Mouse (Mus musculus): ENCODE measurements at regions not wholly inside any gene's neighbourhood (a gene's known extent, or its start where the extent isn't known, plus 50 kb on each side); places are given as distances from the start of the nearest gene placed in this dataset.

DNA sequence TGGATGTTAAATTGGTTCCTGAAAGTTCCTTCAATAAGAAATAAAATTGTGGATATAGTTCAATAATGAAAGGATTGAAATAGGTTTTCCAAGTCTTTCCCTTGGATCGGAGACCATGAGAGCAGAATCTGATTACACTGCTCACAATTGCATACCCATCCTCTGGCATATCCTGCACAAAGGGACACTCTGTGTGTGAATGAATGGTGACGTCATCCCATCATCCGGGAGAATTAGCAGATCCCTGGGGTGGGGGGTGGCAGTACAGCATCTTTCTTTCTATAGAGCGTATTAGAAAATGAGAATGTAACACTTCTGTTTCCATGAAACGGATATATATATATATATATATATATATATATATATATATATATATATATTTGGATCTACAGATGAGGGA is 139.2 kb upstream of the Zeb2 start:
- TF ChIP-seq POLR2A (IDR thresholded peaks at IDR 0.05; ENCODE audit: borderline replicate concordance, extremely low read depth, insufficient read depth, insufficient read length) = no peak
- no peaks in the 10 kb centered on the region for H3K36me3 ChIP-seq (ENCODE audit: control insufficient read depth, insufficient read depth, low read length)
- 92% methylated on average over 5 of the region's 5 CpGs for WGBS
- H3K4me3 ChIP-seq (replicated peaks; ENCODE audit: low read length) = no peak overlapping the region
- no peaks in the 10 kb centered on the region for H3K9me3 ChIP-seq (ENCODE audit: control insufficient read depth, low read length)
- DNase-seq (ENCODE audit: low spot score) (no peak), ATAC-seq (ENCODE audit: low FRiP score, low read depth) (no peak)
- no peak overlapping the region for H3K4me2 ChIP-seq (replicated peaks; ENCODE audit: low read depth, low read length, severe bottlenecking)
- H3K9ac ChIP-seq (ENCODE audit: low read depth, low read length, severe bottlenecking) = no peak overlapping the region
- no peak overlapping the region for H3K27ac ChIP-seq (replicated peaks; ENCODE audit: low read depth, low read length)
- no peaks in the 10 kb centered on the region for H3K27me3 ChIP-seq (ENCODE audit: control insufficient read depth, insufficient read depth, low read length)
- H3K4me1 ChIP-seq (ENCODE audit: control insufficient read depth, insufficient read depth, low read length) = no peaks in the 10 kb centered on the region

- H3K4me1 ChIP-seq (ENCODE audit: control insufficient read depth, insufficient read depth, low read length) = no peaks in the 10 kb centered on the region
- 23% methylated on average over 4 of the region's 4 CpGs for WGBS
- no peak for ATAC-seq (ENCODE audit: low FRiP score, low read depth)
- no peak overlapping the region for H3K27ac ChIP-seq (replicated peaks; ENCODE audit: low read depth, low read length)
- no peak for DNase-seq (ENCODE audit: low spot score)
- no peak overlapping the region for H3K4me3 ChIP-seq (replicated peaks; ENCODE audit: low read length)
- H3K4me2 ChIP-seq (replicated peaks; ENCODE audit: low read depth, low read length, severe bottlenecking) = no peak overlapping the region
- no peaks in the 10 kb centered on the region for H3K9me3 ChIP-seq (ENCODE audit: control insufficient read depth, low read length)
- no peaks in the 10 kb centered on the region for H3K27me3 ChIP-seq (ENCODE audit: control insufficient read depth, insufficient read depth, low read length)
- no peaks in the 10 kb centered on the region for H3K36me3 ChIP-seq (ENCODE audit: control insufficient read depth, insufficient read depth, low read length)
- no peak for TF ChIP-seq POLR2A (IDR thresholded peaks at IDR 0.05; ENCODE audit: borderline replicate concordance, extremely low read depth, insufficient read depth, insufficient read length)
- no peak overlapping the region for H3K9ac ChIP-seq (ENCODE audit: low read depth, low read length, severe bottlenecking)
Observed at GRCm38 (mm10) chr2:45253936-45254335, 136.7 kb upstream of the Zeb2 start.

- WGBS = 64% methylated on average over 4 of the region's 4 CpGs
- Histone ChIP-seq H3K36me3 (ENCODE audit: control insufficient read depth, insufficient read depth, low read length) (no peaks in the 10 kb centered on the region), H3K9ac (ENCODE audit: low read depth, low read length, severe bottlenecking) (no peak overlapping the region), H3K9me3 (ENCODE audit: control insufficient read depth, low read length) (no peaks in the 10 kb centered on the region), H3K27me3 (ENCODE audit: control insufficient read depth, insufficient read depth, low read length) (no peaks in the 10 kb centered on the region), H3K4me1 (ENCODE audit: control insufficient read depth, insufficient read depth, low read length) (no peaks in the 10 kb centered on the region), H3K27ac (replicated peaks; ENCODE audit: low read depth, low read length) (no peak overlapping the region), H3K4me2 (replicated peaks; ENCODE audit: low read depth, low read length, severe bottlenecking) (no peak overlapping the region), H3K4me3 (replicated peaks; ENCODE audit: low read length) (no peak overlapping the region)
- DNase-seq (ENCODE audit: low spot score) = no peak
- no peak for TF ChIP-seq POLR2A (IDR thresholded peaks at IDR 0.05; ENCODE audit: borderline replicate concordance, extremely low read depth, insufficient read depth, insufficient read length)
- no peak for ATAC-seq (ENCODE audit: low FRiP score, low read depth)
Observed at GRCm38 (mm10) chr2:45252321-45252720, 135.1 kb upstream of the Zeb2 start.

GRCm38 (mm10) chr2:45249658-45250057 is 132.5 kb upstream of the Zeb2 start:
- no peaks in the 10 kb centered on the region for H3K36me3 ChIP-seq (ENCODE audit: control insufficient read depth, insufficient read depth, low read length)
- DNase-seq (ENCODE audit: low spot score) = no peak
- no peak for TF ChIP-seq POLR2A (IDR thresholded peaks at IDR 0.05; ENCODE audit: borderline replicate concordance, extremely low read depth, insufficient read depth, insufficient read length)
- H3K9ac ChIP-seq (ENCODE audit: low read depth, low read length, severe bottlenecking) = no peak overlapping the region
- H3K27me3 ChIP-seq (ENCODE audit: control insufficient read depth, insufficient read depth, low read length) = no peaks in the 10 kb centered on the region
- no peaks in the 10 kb centered on the region for H3K4me1 ChIP-seq (ENCODE audit: control insufficient read depth, insufficient read depth, low read length)
- H3K27ac ChIP-seq (replicated peaks; ENCODE audit: low read depth, low read length) = no peak overlapping the region
- no peak overlapping the region for H3K4me2 ChIP-seq (replicated peaks; ENCODE audit: low read depth, low read length, severe bottlenecking)
- ATAC-seq (ENCODE audit: low FRiP score, low read depth) = no peak
- WGBS = 91% methylated on average over 1 of the region's 1 CpGs
- no peak overlapping the region for H3K4me3 ChIP-seq (replicated peaks; ENCODE audit: low read length)
- H3K9me3 ChIP-seq (ENCODE audit: control insufficient read depth, low read length) = no peaks in the 10 kb centered on the region

DNA sequence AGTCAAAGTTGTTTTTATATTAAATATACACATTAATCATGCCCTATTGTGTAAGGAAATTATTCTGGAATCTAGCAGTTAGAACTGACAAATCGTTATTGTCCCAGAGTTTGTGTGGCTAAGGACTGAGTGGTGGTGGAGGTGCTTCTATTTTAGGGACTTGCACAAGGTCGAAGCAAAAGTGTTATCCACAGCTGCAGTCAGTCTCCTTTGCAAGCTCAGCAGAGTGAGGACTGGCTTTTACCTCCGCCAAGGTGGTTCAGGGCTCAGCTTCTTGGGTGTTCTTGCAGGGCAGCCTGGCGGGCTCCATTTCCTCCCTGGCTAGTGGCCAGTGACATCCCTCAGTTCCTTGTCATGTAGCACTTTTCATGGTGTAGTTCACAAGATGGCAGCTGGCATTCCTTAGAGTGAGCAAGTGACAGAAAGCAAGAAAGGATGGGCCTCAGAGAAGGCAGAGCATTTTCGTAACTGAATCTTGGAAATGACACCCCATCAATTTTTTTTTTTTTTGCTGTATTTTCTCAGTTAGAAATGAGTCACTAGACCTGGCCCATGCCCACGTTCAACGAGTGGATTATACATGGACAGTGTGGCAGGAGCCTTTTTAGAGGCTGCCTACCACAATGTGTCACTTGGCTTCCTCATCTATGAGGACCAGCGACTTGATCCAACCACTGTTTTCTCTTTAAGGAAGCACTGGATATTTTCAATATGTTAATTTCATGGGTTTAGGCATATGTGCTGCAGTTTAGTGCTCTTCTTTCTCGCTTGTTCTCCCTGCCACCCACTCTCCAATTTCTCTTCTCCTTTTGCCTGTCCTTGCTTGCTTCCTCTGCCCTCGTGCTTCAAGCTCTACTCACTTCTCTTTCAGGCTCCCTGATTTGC is 129.1 kb upstream of the Zeb2 start:
- TF ChIP-seq POLR2A (IDR thresholded peaks at IDR 0.05; ENCODE audit: borderline replicate concordance, extremely low read depth, insufficient read depth, insufficient read length) = no peak
- no peak overlapping the region for H3K9ac ChIP-seq (ENCODE audit: low read depth, low read length, severe bottlenecking)
- no peak overlapping the region for H3K4me3 ChIP-seq (replicated peaks; ENCODE audit: low read length)
- no peaks in the 10 kb centered on the region for H3K36me3 ChIP-seq (ENCODE audit: control insufficient read depth, insufficient read depth, low read length)
- no peaks in the 10 kb centered on the region for H3K9me3 ChIP-seq (ENCODE audit: control insufficient read depth, low read length)
- H3K4me2 ChIP-seq (replicated peaks; ENCODE audit: low read depth, low read length, severe bottlenecking) = no peak overlapping the region
- H3K27ac ChIP-seq (replicated peaks; ENCODE audit: low read depth, low read length) = no peak overlapping the region
- ATAC-seq (ENCODE audit: low FRiP score, low read depth) (no peak), DNase-seq (ENCODE audit: low spot score) (no peak)
- H3K27me3 ChIP-seq (ENCODE audit: control insufficient read depth, insufficient read depth, low read length) = no peaks in the 10 kb centered on the region
- no peaks in the 10 kb centered on the region for H3K4me1 ChIP-seq (ENCODE audit: control insufficient read depth, insufficient read depth, low read length)
- WGBS = 76% methylated on average over 10 of the region's 10 CpGs

Data from limb, embryonic 14.5 days (tissue).